Comparison of ENCODE assay signal across 9 mouse cellular contexts in the genomic region with DNA sequence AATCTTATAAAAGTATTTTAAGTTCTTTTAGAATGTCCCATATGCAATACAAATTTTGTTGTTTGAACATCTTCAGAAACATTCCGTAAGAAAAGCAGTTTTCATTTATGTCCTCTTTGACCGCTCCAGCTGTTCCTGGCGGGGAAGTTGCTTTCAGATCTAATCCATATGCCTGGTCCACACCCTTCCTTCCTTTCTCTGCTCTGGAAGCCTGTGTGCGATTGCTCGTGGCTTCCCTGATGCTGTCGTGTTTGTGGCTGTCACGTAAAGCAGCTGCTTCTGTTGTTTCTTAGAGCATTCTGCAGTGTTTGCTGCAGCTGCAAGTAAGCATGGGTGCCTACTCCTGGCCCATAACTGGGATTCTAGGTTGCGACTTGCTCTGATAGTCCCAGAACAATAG. TPM values are rescaled to one million over a fixed set of nuclear protein-coding genes. Genes with fewer than 3 reads are reported as not detected.
DNase-seq lines count a peak whose midpoint lies in the region; ATAC-seq and TF ChIP-seq lines count a peak whose summit lies in the region.
"Had no signal": no experiment of that assay in that cellular context is flagged by ENCODE, and none has a peak within 500 bp of the region (broad histone marks: within the 10 kb centered on the region; RNA-seq: fewer than 3 reads in every experiment).

No protein-coding gene starts in this region.

- TF ChIP-seq CTCF in thymus, adult 2 months (IDR thresholded peaks at IDR 0.05; ENCODE audit: borderline replicate concordance, control insufficient read depth, extremely low read depth, insufficient read depth, low read length, poor library complexity) = no peak

- 0 out of 2 replicates have a peak overlapping the region, but pooled peaks have one; percentile 48 for H3K9ac ChIP-seq in heart, embryonic 11.5 days (ENCODE audit: low read depth, low read length)
- H3K9ac ChIP-seq in kidney, embryonic 15.5 days = no peak overlapping the region
- H3K9ac ChIP-seq in lung, embryonic 15.5 days = no peak overlapping the region
- no peak overlapping the region for H3K9ac ChIP-seq in forebrain, embryonic 13.5 days

- H3K36me3 ChIP-seq in heart, embryonic 11.5 days (ENCODE audit: control insufficient read depth, insufficient read depth, low read length) = no peaks in the 10 kb centered on the region
- no peaks in the 10 kb centered on the region for H3K36me3 ChIP-seq in kidney, embryonic 15.5 days
- no peaks in the 10 kb centered on the region for H3K36me3 ChIP-seq in lung, embryonic 15.5 days
- H3K36me3 ChIP-seq in thymus, adult 2 months (ENCODE audit: control insufficient read depth, insufficient read depth, low read length) = no peaks in the 10 kb centered on the region
- no peaks in the 10 kb centered on the region for H3K36me3 ChIP-seq in forebrain, embryonic 13.5 days (ENCODE audit: poor library complexity, severe bottlenecking)
- H3K36me3 ChIP-seq: forebrain, embryonic 10.5 days had no signal

- H3K9me3 ChIP-seq in heart, embryonic 11.5 days (replicated peaks; ENCODE audit: control insufficient read depth, low read length) = no peaks in the 10 kb centered on the region
- H3K9me3 ChIP-seq in kidney, embryonic 15.5 days (replicated peaks) = no peaks in the 10 kb centered on the region
- H3K9me3 ChIP-seq in lung, embryonic 15.5 days = no peaks in the 10 kb centered on the region
- H3K9me3 ChIP-seq in forebrain, embryonic 13.5 days (replicated peaks) = no peaks in the 10 kb centered on the region
- H3K9me3 ChIP-seq: forebrain, embryonic 10.5 days had no signal

- no peak for ATAC-seq in heart, embryonic 11.5 days (replicated peaks; ENCODE audit: insufficient number of reproducible peaks, low FRiP score, low TSS enrichment)
- no peak for ATAC-seq in kidney, embryonic 15.5 days (replicated peaks; ENCODE audit: low FRiP score)
- ATAC-seq in lung, embryonic 15.5 days (ENCODE audit: borderline replicate concordance, extremely low read depth, low FRiP score, low TSS enrichment) = no peak; the same call in 1 of the 2 replicates
- ATAC-seq in monocyte, adult 5-6 weeks (replicated peaks; ENCODE audit: insufficient number of reproducible peaks, low FRiP score, low TSS enrichment, poor library complexity, severe bottlenecking) = no peak
- no peak for ATAC-seq in forebrain, embryonic 13.5 days

- WGBS in heart, embryonic 11.5 days (ENCODE audit: insufficient replicate concordance) = 47% methylated on average over 8 of the region's 8 CpGs
- WGBS in kidney, embryonic 15.5 days = 51% methylated on average over 8 of the region's 8 CpGs
- WGBS in lung, embryonic 15.5 days = 38% methylated on average over 8 of the region's 8 CpGs
- 69% methylated on average over 8 of the region's 8 CpGs for WGBS in thymus, adult 2 months
- WGBS in forebrain, embryonic 13.5 days = 86% methylated on average over 8 of the region's 8 CpGs

- 0 out of 2 replicates have a peak overlapping the region, but pooled peaks have one; percentile 0 for H3K4me2 ChIP-seq in heart, embryonic 11.5 days
- H3K4me2 ChIP-seq in kidney, embryonic 15.5 days = peak overlapping the region; percentile 17; the same call in 1 of the 2 replicates
- 0 out of 2 replicates have a peak overlapping the region, but pooled peaks have one; percentile 10 for H3K4me2 ChIP-seq in lung, embryonic 15.5 days
- H3K4me2 ChIP-seq in forebrain, embryonic 13.5 days = no peak overlapping the region

- no peaks in the 10 kb centered on the region for H3K27me3 ChIP-seq in heart, embryonic 11.5 days (ENCODE audit: control insufficient read depth, insufficient read depth, low read length)
- H3K27me3 ChIP-seq in kidney, embryonic 15.5 days = no peaks in the 10 kb centered on the region
- no peaks in the 10 kb centered on the region for H3K27me3 ChIP-seq in lung, embryonic 15.5 days
- no peaks in the 10 kb centered on the region for H3K27me3 ChIP-seq in thymus, adult 2 months (ENCODE audit: control insufficient read depth, insufficient read depth, low read length)
- no peaks in the 10 kb centered on the region for H3K27me3 ChIP-seq in forebrain, embryonic 13.5 days

- no peak for DNase-seq in frontal cortex, postnatal 10 days (ENCODE audit: low spot score in 2 of 2)
- DNase-seq in thymus, adult 2 months = no peak

- no peak for TF ChIP-seq POLR2A in thymus, adult 2 months (IDR thresholded peaks at IDR 0.05; ENCODE audit: control insufficient read depth, extremely low read depth, insufficient read depth, low read length, poor library complexity)

- H3K4me3 ChIP-seq in brown adipose tissue, adult 24 weeks (ENCODE audit: insufficient read depth, low read depth, low read length) = peak overlapping the region; percentile 17; the same call in 1 of the 2 replicates
- H3K4me3 ChIP-seq in heart, embryonic 11.5 days (ENCODE audit: low read depth, low read length) = no peak overlapping the region
- no peak overlapping the region for H3K4me3 ChIP-seq in kidney, embryonic 15.5 days (replicated peaks)
- H3K4me3 ChIP-seq in lung, embryonic 15.5 days = no peak overlapping the region
- no peak overlapping the region for H3K4me3 ChIP-seq in thymus, adult 2 months (ENCODE audit: control insufficient read depth, insufficient read depth, low read length)
- no peak overlapping the region for H3K4me3 ChIP-seq in forebrain, embryonic 13.5 days
- H3K4me3 ChIP-seq: forebrain, embryonic 10.5 days had no signal

- peak overlapping the region; percentile 50; the same call in 1 of the 2 replicates for H3K27ac ChIP-seq in brown adipose tissue, adult 24 weeks (replicated peaks; ENCODE audit: low read depth, low read length)
- peak overlapping the region; percentile 74; the same call in 1 of the 2 replicates for H3K27ac ChIP-seq in heart, embryonic 11.5 days (ENCODE audit: low read depth, low read length)
- peak overlapping the region; percentile 32; the same call in 1 of the 2 replicates for H3K27ac ChIP-seq in kidney, embryonic 15.5 days
- 0 out of 2 replicates have a peak overlapping the region, but pooled peaks have one; percentile 12 for H3K27ac ChIP-seq in lung, embryonic 15.5 days
- no peak overlapping the region for H3K27ac ChIP-seq in thymus, adult 2 months (ENCODE audit: control insufficient read depth, insufficient read depth, low read length)
- no peak overlapping the region for H3K27ac ChIP-seq in forebrain, embryonic 13.5 days

- peaks cover 5% of the 10 kb centered on the region; the same call in 1 of the 2 replicates for H3K4me1 ChIP-seq in brown adipose tissue, adult 24 weeks (ENCODE audit: control insufficient read depth, insufficient read depth, insufficient read length, low read length)
- peaks cover 9% of the 10 kb centered on the region for H3K4me1 ChIP-seq in heart, embryonic 11.5 days (ENCODE audit: control insufficient read depth, insufficient read depth, low read length)
- H3K4me1 ChIP-seq in kidney, embryonic 15.5 days = peaks cover 12% of the 10 kb centered on the region
- peaks cover 12% of the 10 kb centered on the region; the same call in 1 of the 2 replicates for H3K4me1 ChIP-seq in lung, embryonic 15.5 days
- H3K4me1 ChIP-seq in thymus, adult 2 months (replicated peaks; ENCODE audit: control insufficient read depth, insufficient read depth, low read length) = peaks cover 14% of the 10 kb centered on the region
- H3K4me1 ChIP-seq in forebrain, embryonic 13.5 days = no peaks in the 10 kb centered on the region
- H3K4me1 ChIP-seq: forebrain, embryonic 10.5 days had no signal

RNA-seq across cellular contexts. Expression of a gene that starts 32.4 kb away (rescaled TPM):
- polyA plus RNA-seq in brown adipose tissue, adult 24 weeks (2012; ENCODE audit: insufficient read depth, insufficient read length, missing spikeins) = 31.7 and 50.8 TPM in 2 replicates
- polyA plus RNA-seq in heart, embryonic 11.5 days (2014; fragmentation: Nextera tagmentation; extraction: Ambion mirVana) = 141 and 157 TPM in 2 replicates
- polyA plus RNA-seq in kidney, embryonic 15.5 days (2015; fragmentation: Nextera tagmentation; extraction: Ambion mirVana) = 189 and 197 TPM in 2 replicates
- polyA plus RNA-seq in lung, embryonic 15.5 days (2015; fragmentation: Nextera tagmentation; extraction: Ambion mirVana) = 188 and 190 TPM in 2 replicates
- 38.5 and 39.0 TPM in 2 replicates for polyA plus RNA-seq in thymus, adult 2 months (2012; rRNA removed)
- 79.0 to 122 TPM (median 93.2 TPM) in 3 replicates for total RNA-seq in monocyte, adult 5-6 weeks (2017)
- polyA plus RNA-seq in forebrain, embryonic 13.5 days (2015; fragmentation: Nextera tagmentation; extraction: Ambion mirVana) = 254 and 269 TPM in 2 replicates

RNA-seq across cellular contexts. Expression of a gene that starts 36.6 kb away (rescaled TPM):
- polyA plus RNA-seq in brown adipose tissue, adult 24 weeks (2012; ENCODE audit: insufficient read depth, insufficient read length, missing spikeins) = 0.44 and 0.75 TPM in 2 replicates
- 5.0 TPM in 2 replicates for polyA plus RNA-seq in heart, embryonic 11.5 days (2014; fragmentation: Nextera tagmentation; extraction: Ambion mirVana)
- polyA plus RNA-seq in kidney, embryonic 15.5 days (2015; fragmentation: Nextera tagmentation; extraction: Ambion mirVana) = 4.2 and 4.4 TPM in 2 replicates
- polyA plus RNA-seq in lung, embryonic 15.5 days (2015; fragmentation: Nextera tagmentation; extraction: Ambion mirVana) = 5.0 and 5.5 TPM in 2 replicates
- 1.5 and 2.2 TPM in 2 replicates for polyA plus RNA-seq in thymus, adult 2 months (2012; rRNA removed)
- 2.6 to 3.3 TPM (median 3.2 TPM) in 3 replicates for total RNA-seq in monocyte, adult 5-6 weeks (2017)
- polyA plus RNA-seq in forebrain, embryonic 13.5 days (2015; fragmentation: Nextera tagmentation; extraction: Ambion mirVana) = 0.75 and 1.3 TPM in 2 replicates

Comparison
In these comparisons a context has a peak if more than half of its experiments do, and no peak if none do; other contexts are left out.
1. H3K27ac ChIP-seq: peak in brown adipose tissue, adult 24 weeks (single experiment), heart, embryonic 11.5 days (single experiment), kidney, embryonic 15.5 days (single experiment) and lung, embryonic 15.5 days (single experiment); none in thymus, adult 2 months (single experiment) and forebrain, embryonic 13.5 days (single experiment).